Mouse (Mus musculus): ENCODE results near the gene Nelfe.
A peak's percentile ranks its signal among the peaks of the same experiment; 100 is the strongest.
"Not testable (repeated sequence)": the region's sequence is repeated elsewhere in the genome, so short reads cannot be mapped to it uniquely, and the experiment has no call there.

Nelfe gene

GRCm38 (mm10) chr17:34893072-34893824, 43.1 kb downstream of the Nelfe start:
- no peak for DNase-seq (ENCODE audit: low read depth)

DNA sequence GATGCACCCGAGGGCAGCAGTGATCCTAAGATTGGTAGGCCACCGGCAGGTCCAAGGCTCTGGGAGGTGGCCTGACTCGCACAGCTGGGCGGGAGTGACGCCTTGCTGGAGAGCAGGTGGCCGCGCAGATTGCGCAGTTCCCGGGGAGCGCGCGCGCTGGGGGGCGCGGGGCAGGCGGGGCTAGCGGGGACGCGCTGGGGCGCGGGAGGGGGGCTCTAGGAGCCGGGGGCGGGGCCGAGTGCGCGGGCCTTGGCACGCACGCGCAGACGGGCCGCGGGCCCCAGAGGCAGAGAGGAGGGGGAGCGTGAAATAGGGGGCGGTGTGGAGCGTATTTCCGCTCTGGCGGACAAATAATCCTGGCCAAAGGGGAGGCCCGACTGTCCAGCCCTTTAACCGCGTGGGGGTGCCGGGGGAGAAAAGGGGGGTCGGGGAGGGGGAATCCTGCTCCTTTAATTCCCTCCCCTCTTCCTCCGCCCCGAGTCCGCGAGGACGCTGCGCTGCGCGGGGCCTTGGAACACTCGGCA, 43.9 kb downstream of the Nelfe start:
- peak; percentile 99 for DNase-seq (ENCODE audit: low read depth)

DNA sequence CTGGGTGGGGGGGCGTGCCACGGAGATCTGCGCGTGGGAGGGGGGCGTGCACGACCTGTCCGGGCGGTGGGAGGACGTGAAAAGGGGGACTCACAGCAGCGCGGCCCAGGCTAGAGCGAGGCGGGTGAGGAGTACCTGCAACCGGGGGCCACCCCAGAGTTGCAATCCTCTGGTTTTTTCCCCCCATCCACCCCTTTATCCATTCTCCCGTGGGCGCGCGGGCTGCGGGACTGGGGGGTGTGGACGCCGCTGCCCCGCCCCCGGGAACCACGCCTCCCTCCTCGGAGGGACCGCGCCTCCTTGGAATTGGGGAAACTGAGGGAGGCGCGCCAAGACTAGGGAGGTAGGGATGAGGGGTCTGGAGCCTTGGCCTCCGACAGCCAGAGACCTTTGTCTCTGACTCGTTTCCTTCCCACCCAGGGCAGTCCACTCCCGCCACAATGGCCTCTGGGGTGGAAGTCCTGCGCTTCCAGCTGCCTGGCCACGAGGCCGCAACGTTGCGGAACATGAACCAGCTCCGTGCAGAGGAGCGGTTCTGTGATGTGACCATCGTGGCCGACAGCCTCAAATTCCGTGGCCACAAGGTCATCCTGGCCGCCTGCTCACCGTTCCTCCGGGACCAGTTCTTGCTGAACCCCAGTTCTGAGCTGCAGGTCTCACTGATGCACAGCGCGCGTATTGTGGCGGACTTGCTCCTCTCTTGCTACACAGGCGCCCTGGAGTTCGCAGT, 44.8 kb downstream of the Nelfe start:
- peak; percentile 73 for DNase-seq (ENCODE audit: low read depth)

DNA sequence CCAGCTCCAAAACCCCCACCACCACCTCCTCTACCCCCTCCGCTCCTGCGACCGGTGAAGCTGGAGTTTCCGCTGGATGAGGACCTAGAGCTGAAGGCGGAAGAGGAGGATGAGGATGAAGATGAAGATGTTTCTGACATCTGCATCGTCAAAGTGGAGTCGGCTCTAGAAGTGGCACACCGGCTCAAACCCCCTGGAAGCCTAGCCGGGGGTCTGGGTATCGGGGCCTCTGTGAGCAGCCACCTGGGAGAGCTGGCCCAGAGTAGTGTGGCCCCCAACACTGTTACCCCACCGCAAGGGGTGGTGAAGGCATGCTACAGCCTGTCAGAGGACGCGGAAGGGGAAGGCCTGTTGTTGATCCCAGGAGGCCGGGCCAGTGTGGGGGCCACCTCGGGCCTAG, 45.5 kb downstream of the Nelfe start:
- no peak for DNase-seq (ENCODE audit: low read depth)

DNA sequence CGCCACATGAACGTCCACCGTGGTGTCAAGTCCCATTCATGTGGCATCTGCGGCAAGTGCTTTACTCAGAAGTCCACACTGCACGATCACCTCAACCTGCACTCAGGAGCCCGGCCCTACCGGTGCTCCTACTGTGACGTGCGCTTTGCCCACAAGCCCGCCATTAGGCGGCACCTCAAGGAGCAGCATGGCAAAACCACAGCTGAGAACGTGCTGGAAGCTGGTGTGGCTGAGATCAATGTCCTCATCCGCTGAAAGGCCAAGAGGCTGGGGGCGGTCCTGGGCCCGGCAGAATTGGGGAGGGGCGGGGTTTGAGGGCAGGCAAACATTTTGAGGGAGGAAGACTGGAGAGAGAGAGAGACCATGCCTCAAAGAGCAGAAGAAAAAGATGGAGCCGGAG, 46.2 kb downstream of the Nelfe start:
- no peak for DNase-seq (ENCODE audit: low read depth)

DNA sequence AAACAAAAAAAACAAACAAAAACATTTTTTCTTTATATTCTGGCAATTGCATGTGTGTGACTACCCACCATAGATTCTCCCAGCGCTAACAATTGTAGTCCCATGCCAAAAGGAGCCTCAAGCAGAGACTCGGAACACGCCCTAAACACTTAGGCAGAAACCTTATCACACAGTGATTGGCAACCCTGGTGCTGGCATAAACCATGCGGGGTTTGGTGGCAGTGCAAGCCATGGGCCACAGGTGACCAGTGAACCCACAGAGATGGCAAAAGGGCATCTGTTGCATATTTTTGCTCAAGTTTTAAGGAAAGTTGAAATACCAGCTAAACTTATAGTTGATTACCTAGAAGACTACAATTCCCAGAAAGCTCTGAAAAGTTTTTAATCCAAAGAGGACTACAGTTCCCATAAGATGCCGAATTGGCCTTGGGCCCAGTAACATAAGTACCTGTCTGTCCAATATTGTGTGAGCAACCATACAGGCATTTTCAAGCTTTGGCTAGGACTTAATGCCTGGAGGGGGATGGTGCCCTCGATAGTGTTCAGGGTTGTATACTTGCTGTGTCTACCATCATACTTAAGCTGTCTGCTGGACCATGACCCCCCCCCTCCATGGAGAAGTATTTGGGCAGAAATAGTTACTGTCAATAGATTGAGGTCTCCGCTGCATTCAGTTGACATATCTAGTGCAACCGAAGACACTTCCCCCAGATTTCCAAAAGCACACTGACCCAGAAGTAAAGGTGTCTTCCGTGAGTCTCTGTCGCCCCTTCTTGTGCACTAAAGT, 47.4 kb downstream of the Nelfe start:
- DNase-seq (ENCODE audit: low read depth), result peak; percentile 92

GRCm38 (mm10) chr17:34898160-34898586, 48.0 kb downstream of the Nelfe start, which contains the start of the genes C2 and Ehmt2:
Gene C2 (minus strand): TSS chr17:34898265.
Gene Ehmt2 (plus strand): TSS chr17:34898469.
- DNase-seq (ENCODE audit: low read depth), result peak; percentile 90

GRCm38 (mm10) chr17:34898706-34899052, 48.5 kb downstream of the Nelfe start:
- DNase-seq (ENCODE audit: low read depth), result peak; percentile 50

GRCm38 (mm10) chr17:34899053-34899889, 49.1 kb downstream of the Nelfe start:
- peak; percentile 53 for DNase-seq (ENCODE audit: low read depth)

- peak; percentile 73 for DNase-seq (ENCODE audit: low read depth)
Observed at GRCm38 (mm10) chr17:34899890-34900243, 49.7 kb downstream of the Nelfe start.

DNA sequence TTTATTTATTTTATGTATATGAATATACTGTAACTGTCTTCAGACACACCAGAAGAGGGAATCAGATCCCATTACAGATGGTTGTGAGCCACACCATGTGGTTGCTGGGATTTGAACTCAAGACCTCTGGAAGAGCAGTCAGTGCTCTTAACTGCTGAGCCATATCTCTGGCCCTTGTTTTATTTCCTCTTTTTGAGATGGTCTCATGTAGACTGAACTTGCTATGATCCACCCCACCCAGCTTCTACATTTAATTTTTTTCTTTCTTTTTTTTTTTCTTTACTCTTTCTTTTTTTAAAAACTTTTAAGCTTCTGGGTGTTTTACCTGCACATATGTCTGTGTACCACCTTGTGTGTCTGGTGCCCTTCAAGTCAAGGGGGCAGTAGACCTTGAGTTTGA, 50.6 kb downstream of the Nelfe start:
- not testable (repeated sequence) for DNase-seq (ENCODE audit: low read depth)

DNA sequence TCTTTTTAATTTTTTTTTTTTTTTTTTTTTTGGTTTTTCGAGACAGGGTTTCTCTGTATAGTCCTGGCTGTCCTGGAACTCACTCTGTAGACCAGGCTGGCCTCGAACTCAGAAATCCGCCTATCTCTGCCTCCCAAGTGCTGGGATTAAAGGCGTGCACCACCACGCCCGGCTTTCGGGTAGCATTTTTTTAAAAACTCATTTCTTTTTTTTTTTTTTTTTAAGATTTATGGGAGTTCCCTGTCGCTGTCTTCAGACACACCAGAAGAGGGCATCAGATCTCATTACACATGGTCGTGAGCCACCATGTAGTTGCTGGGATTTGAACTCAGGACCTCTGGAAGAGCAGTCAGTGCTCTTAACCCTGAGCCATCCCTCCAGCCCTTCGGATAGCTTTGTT, 51.8 kb downstream of the Nelfe start:
- DNase-seq (ENCODE audit: low read depth), result not testable (repeated sequence)

DNA sequence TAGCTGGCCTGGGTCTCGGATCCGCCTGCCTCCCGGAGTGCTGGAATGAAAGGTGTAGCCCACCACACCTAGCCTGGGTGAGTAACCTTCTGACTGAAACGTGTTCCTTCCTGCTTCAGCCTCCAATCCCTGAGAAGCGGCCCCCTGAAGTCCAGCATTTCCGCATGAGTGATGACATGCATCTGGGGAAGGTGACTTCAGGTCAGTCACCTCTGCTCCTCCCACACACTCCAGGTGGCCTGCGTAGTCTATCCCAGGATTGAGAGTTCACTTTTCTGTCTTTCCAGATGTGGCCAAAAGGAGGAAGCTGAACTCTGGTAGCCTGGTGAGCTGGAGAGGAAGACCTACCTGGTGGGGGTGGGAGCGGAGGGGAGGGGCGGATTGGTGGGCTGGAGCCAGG, 52.7 kb downstream of the Nelfe start:
- DNase-seq (ENCODE audit: low read depth), result no peak

Data from NIH3T3 (cell line).